Mouse (Mus musculus) neural tube, embryonic 14.5 days (tissue): ENCODE measurements around the gene Myh9. TPM values are rescaled to one million over a fixed set of nuclear protein-coding genes. Genes with fewer than 3 reads are reported as not detected.

Experiments used
- ATAC-seq: fragments of 200-750 bp; cut with Nextera tagmentation; 2 replicates; pipeline ENCODE4 v1.8.0; 2017; ENCODE audit warnings: low read depth, mild to moderate bottlenecking, moderate TSS enrichment, moderate library complexity
- H3K27ac ChIP-seq: fragments of 300-500 bp; sonication (generic); 2 replicates; pipeline ENCODE4 v1.5.1; 2014; ENCODE audit warnings: low read depth, mild to moderate bottlenecking, control low read depth, low read length, moderate library complexity, mixed read lengths
- H3K27me3 ChIP-seq: fragments of 300-500 bp; sonication (generic); 2 replicates; pipeline ENCODE4 v1.6.1; 2014; ENCODE audit warnings: low read length; ENCODE audit not compliant: control insufficient read depth, insufficient read depth
- H3K36me3 ChIP-seq: fragments of 300-500 bp; sonication (generic); 2 replicates; pipeline ENCODE4 v1.6.1; 2014; ENCODE audit warnings: low read length, mixed read lengths; ENCODE audit not compliant: control insufficient read depth, insufficient read depth
- H3K4me1 ChIP-seq: fragments of 300-500 bp; sonication (generic); 2 replicates; pipeline ENCODE4 v1.6.1; 2014; ENCODE audit warnings: low read length; ENCODE audit not compliant: control insufficient read depth, insufficient read depth
- H3K4me2 ChIP-seq: fragments of 300-500 bp; sonication (generic); 2 replicates; pipeline ENCODE4 v1.6.1; 2014; ENCODE audit warnings: mild to moderate bottlenecking, low read depth, low read length, control low read depth
- H3K4me3 ChIP-seq: fragments of 300-500 bp; sonication (generic); 2 replicates; pipeline ENCODE4 v1.5.1; 2014; ENCODE audit warnings: low read depth, low read length, control low read depth, mixed read lengths
- H3K9ac ChIP-seq: fragments of 300-500 bp; sonication (generic); replicated peaks from 2 replicates; pipeline ENCODE4 v1.6.1; 2014; ENCODE audit warnings: low read depth, mild to moderate bottlenecking, control low read depth, low read length, mixed read lengths
- H3K9me3 ChIP-seq: fragments of 300-500 bp; sonication (generic); 2 replicates; pipeline ENCODE4 v1.6.1; 2016; ENCODE audit warnings: low read length; ENCODE audit not compliant: control insufficient read depth
- WGBS: fragments of 180-500 bp; shearing (Covaris S2); extraction: QIAGEN DNeasy Blood & Tissue Kit; methylation state at CpG from one replicate; pipeline ENCODE4 v1.1.7; 2014; 5-methylcytosine and 5-hydroxymethylcytosine counted together
- polyA plus RNA-seq: library from polyadenylated mRNA; unstranded; fragments of >200 nt; fragmentation: Nextera tagmentation; extraction: Ambion mirVana; gene quantifications from 2 replicates; pipeline ENCODE4 v1.2.1, GENCODE M21; 2014

Myh9 gene
- polyA plus RNA-seq, 1 experiment from 2014 or later, result 9.5 TPM

DNA sequence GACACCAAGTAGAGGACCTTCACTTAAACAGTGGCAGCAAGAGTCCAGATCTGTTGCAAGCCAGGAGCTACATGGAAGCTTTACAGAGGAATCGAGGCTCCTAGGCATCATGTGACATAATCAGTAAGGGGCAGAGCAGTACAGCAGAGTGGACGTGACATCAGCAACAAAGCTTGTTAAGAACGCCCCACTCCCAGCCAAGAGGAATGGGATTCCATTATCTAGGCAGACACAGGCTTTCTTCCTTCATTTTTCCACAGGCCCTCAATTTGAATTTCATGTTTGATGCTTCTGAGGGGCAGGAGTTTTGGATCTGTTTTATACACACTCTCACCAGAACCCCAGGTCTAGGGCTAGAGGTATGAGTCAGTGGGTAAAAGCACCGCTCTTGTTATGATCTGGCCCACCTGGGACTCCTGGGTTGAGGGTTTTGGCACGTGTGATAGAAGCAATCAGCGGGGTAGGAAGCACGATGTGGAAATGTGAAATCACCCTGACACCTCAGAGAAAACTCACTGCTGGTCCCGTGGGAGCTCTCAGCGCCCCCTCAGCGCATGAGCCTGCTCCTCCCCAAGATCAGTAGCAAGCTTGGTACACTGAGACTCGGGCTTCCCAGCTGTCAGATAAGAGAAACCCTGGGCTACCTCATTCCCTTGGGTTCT, 30.7 kb downstream of the Myh9 start:
- Histone ChIP-seq H3K27ac (no peak overlapping the region), H3K4me2 (no peak overlapping the region), H3K9ac (no peak overlapping the region), H3K9me3 (no peaks in the 10 kb centered on the region), H3K27me3 (no peaks in the 10 kb centered on the region), H3K4me3 (no peak overlapping the region), H3K4me1 (peaks cover 4% of the 10 kb centered on the region; the same call in 1 of the 2 replicates), H3K36me3 (no peaks in the 10 kb centered on the region; the same call in none of the 2 replicates)
- 65% methylated on average over 11 of the region's 11 CpGs for WGBS
- no peak for ATAC-seq

DNA sequence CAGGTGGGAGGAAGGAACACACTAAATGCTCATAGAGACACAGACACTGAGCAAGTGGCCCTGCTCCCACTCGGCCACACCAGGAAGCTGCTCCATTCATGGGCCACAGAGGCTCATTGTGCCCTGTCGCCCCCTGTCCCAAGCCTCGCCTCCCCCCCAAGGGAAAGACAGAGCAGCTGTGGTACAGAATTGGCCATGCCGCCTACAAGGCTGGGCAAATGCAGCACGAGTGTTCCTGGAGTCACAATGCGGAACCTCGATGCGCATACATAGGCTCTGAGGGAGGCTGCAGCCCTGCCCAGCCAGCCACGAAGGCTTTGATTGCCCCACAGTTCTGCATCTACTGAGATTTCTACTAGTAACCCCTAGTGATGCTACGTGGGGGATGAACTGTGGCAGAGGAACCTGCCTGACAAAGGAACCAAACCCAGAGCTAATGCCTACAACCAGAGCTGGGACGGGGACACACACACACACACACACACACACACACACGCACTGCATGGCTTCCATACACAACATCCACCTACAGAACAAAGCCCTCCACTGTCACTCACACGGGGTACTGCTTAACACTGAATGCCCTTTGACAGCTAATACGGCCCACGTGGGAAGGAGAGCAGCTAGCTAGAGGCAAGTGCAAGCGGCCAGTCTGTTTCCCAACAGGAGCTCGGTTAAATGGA, 31.4 kb downstream of the Myh9 start:
- 54% methylated on average over 17 of the region's 17 CpGs for WGBS
- Histone ChIP-seq H3K36me3 (no peaks in the 10 kb centered on the region; the same call in none of the 2 replicates), H3K9me3 (no peaks in the 10 kb centered on the region), H3K4me2 (no peak overlapping the region), H3K9ac (no peak overlapping the region), H3K27me3 (no peaks in the 10 kb centered on the region), H3K4me3 (no peak overlapping the region), H3K27ac (no peak overlapping the region), H3K4me1 (peaks cover 4% of the 10 kb centered on the region; the same call in 1 of the 2 replicates)
- 0 out of 2 replicates have a peak, but pooled peaks have one; percentile 28 for ATAC-seq

GRCm38 (mm10) chr15:77809434-77809833, 32.5 kb downstream of the Myh9 start:
- Histone ChIP-seq H3K9me3 (no peaks in the 10 kb centered on the region), H3K36me3 (no peaks in the 10 kb centered on the region; the same call in none of the 2 replicates), H3K9ac (no peak overlapping the region), H3K4me2 (no peak overlapping the region), H3K27me3 (no peaks in the 10 kb centered on the region), H3K4me1 (peaks cover 4% of the 10 kb centered on the region; the same call in 1 of the 2 replicates), H3K4me3 (no peak overlapping the region), H3K27ac (no peak overlapping the region)
- ATAC-seq, result no peak
- 82% methylated on average over 1 of the region's 1 CpGs for WGBS

DNA sequence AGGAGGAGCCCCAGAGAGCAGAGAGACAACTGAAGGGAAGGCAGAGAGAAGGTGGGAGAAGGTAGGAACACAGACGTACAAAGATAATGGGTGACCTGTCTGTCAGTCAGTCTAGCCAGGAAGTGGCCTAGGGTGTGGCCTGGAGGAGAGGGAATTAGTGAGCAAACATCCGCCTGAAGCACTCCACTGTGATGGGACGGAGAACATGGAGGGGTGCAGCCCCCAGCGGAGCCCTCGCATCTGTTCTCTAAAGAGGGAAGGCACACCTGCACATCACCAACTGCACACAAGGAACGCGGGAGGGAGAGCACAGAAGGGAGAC, 34.8 kb downstream of the Myh9 start:
- no peak overlapping the region for H3K4me3 ChIP-seq
- no peak overlapping the region for H3K9ac ChIP-seq
- ATAC-seq, result no peak
- no peaks in the 10 kb centered on the region; the same call in none of the 2 replicates for H3K36me3 ChIP-seq
- no peak overlapping the region for H3K4me2 ChIP-seq
- H3K9me3 ChIP-seq, result no peaks in the 10 kb centered on the region
- WGBS, result 92% methylated on average over 7 of the region's 7 CpGs
- no peak overlapping the region for H3K27ac ChIP-seq
- H3K27me3 ChIP-seq, result no peaks in the 10 kb centered on the region
- peaks cover 4% of the 10 kb centered on the region; the same call in 1 of the 2 replicates for H3K4me1 ChIP-seq

GRCm38 (mm10) chr15:77806565-77807263, 35.3 kb downstream of the Myh9 start:
- no peak overlapping the region for H3K9ac ChIP-seq
- no peaks in the 10 kb centered on the region; the same call in none of the 2 replicates for H3K36me3 ChIP-seq
- H3K4me1 ChIP-seq, result peaks cover 4% of the 10 kb centered on the region; the same call in 1 of the 2 replicates
- H3K9me3 ChIP-seq, result no peaks in the 10 kb centered on the region
- 86% methylated on average over 13 of the region's 13 CpGs for WGBS
- ATAC-seq, result no peak
- no peaks in the 10 kb centered on the region for H3K27me3 ChIP-seq
- H3K4me3 ChIP-seq, result no peak overlapping the region
- H3K27ac ChIP-seq, result no peak overlapping the region
- H3K4me2 ChIP-seq, result no peak overlapping the region

DNA sequence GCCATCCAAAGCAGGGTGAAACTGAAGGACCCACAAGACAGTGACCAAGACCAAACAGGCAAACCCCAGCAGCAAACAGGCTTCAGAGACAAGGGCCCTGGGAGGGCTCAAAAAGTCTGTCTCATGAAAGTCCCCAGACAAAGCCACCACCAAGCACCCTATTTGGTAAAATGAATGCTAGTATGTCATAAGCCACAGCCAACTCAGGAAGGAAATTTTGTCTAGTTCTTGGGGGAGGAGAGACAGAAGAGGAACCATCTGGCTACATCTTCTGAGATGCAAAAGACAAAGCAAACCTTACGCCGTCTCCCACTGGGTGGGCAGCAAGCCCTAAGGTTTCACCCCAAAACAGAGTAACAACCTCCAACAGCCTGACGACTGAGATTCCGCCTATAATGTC, 36.3 kb downstream of the Myh9 start:
- no peak overlapping the region for H3K4me3 ChIP-seq
- H3K27ac ChIP-seq, result no peak overlapping the region
- no peak for ATAC-seq
- no peaks in the 10 kb centered on the region; the same call in 1 of the 2 replicates for H3K36me3 ChIP-seq
- peaks cover 4% of the 10 kb centered on the region; the same call in 1 of the 2 replicates for H3K4me1 ChIP-seq
- no peaks in the 10 kb centered on the region for H3K27me3 ChIP-seq
- 80% methylated on average over 4 of the region's 4 CpGs for WGBS
- no peak overlapping the region for H3K4me2 ChIP-seq
- H3K9me3 ChIP-seq, result no peaks in the 10 kb centered on the region
- no peak overlapping the region for H3K9ac ChIP-seq

GRCm38 (mm10) chr15:77804949-77805348, 37.0 kb downstream of the Myh9 start:
- no peak overlapping the region for H3K4me2 ChIP-seq
- no peak overlapping the region for H3K4me3 ChIP-seq
- no peaks in the 10 kb centered on the region; the same call in 1 of the 2 replicates for H3K36me3 ChIP-seq
- no peak overlapping the region for H3K27ac ChIP-seq
- H3K4me1 ChIP-seq, result no peaks in the 10 kb centered on the region
- 91% methylated on average over 9 of the region's 9 CpGs for WGBS
- ATAC-seq, result no peak
- no peak overlapping the region for H3K9ac ChIP-seq
- H3K27me3 ChIP-seq, result no peaks in the 10 kb centered on the region
- H3K9me3 ChIP-seq, result no peaks in the 10 kb centered on the region

GRCm38 (mm10) chr15:77804460-77804859, 37.5 kb downstream of the Myh9 start:
- no peaks in the 10 kb centered on the region; the same call in 1 of the 2 replicates for H3K36me3 ChIP-seq
- no peak overlapping the region for H3K4me2 ChIP-seq
- H3K4me1 ChIP-seq, result no peaks in the 10 kb centered on the region
- H3K4me3 ChIP-seq, result no peak overlapping the region
- no peak overlapping the region for H3K9ac ChIP-seq
- H3K27ac ChIP-seq, result no peak overlapping the region
- 89% methylated on average over 6 of the region's 6 CpGs for WGBS
- no peaks in the 10 kb centered on the region for H3K9me3 ChIP-seq
- H3K27me3 ChIP-seq, result no peaks in the 10 kb centered on the region
- no peak for ATAC-seq

DNA sequence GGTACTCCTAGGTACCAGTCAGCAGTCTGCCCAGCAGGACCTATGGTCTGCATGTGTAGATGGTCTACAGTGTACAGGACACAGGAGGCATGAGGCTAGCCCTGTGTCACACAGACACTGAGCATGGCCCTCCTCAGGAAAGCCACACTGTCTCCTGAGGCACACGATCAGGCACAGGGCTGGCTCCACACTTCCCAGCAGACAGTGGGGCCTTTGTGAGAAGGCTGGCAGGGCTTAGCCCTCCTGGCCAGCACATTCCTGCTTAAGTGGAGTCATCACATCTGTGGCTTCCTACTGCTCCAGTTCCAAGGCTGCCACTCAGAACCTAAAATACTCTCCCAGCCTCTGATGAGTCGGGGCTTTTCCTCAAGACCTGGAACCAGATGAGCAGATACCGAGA, 38.2 kb downstream of the Myh9 start:
- Histone ChIP-seq H3K27me3 (no peaks in the 10 kb centered on the region), H3K9ac (no peak overlapping the region), H3K27ac (no peak overlapping the region), H3K36me3 (no peaks in the 10 kb centered on the region; the same call in 1 of the 2 replicates), H3K9me3 (no peaks in the 10 kb centered on the region), H3K4me2 (no peak overlapping the region), H3K4me3 (no peak overlapping the region), H3K4me1 (no peaks in the 10 kb centered on the region)
- 78% methylated on average over 3 of the region's 3 CpGs for WGBS
- no peak for ATAC-seq
